Mouse (Mus musculus) kidney, adult 2 months (tissue): ENCODE measurements around the gene Tns4. TPM values are rescaled to one million over a fixed set of nuclear protein-coding genes. Genes with fewer than 3 reads are reported as not detected.

ENCODE experiments used
- DNase-seq: peaks from one replicate; pipeline ENCODE4 v3.0.0; 2021
- H3K27ac ChIP-seq: fragments of 200-500 bp; 2 replicates; pipeline ENCODE4 v1.5.1; 2012; ENCODE audit warnings: low read depth, low read length, control low read depth, inconsistent platforms; ENCODE audit not compliant: insufficient read depth
- H3K27me3 ChIP-seq: fragments of 200-500 bp; replicated peaks from 2 replicates; pipeline ENCODE4 v1.6.1; 2012; ENCODE audit warnings: mild to moderate bottlenecking, moderate library complexity, low read length, inconsistent platforms; ENCODE audit not compliant: control insufficient read depth, insufficient read depth
- H3K36me3 ChIP-seq: fragments of 200-500 bp; 2 replicates; pipeline ENCODE4 v1.6.1; 2012; ENCODE audit warnings: mild to moderate bottlenecking, moderate library complexity, low read length, inconsistent platforms; ENCODE audit not compliant: control insufficient read depth, insufficient read depth
- H3K4me1 ChIP-seq: fragments of 200-500 bp; 2 replicates; pipeline ENCODE4 v1.6.1; 2011; ENCODE audit warnings: low read length; ENCODE audit not compliant: control insufficient read depth, insufficient read depth
- H3K4me3 ChIP-seq: fragments of 200-500 bp; 2 replicates; pipeline ENCODE4 v1.5.1; 2011; ENCODE audit warnings: mild to moderate bottlenecking, low read depth, low read length, control low read depth; ENCODE audit not compliant: insufficient read depth
- CTCF ChIP-seq: fragments of 200-500 bp; conservative IDR thresholded peaks from 2 replicates; pipeline ENCODE4 v1.5.1; 2011; ENCODE audit warnings: low read depth, mild to moderate bottlenecking, control low read depth, low read length, moderate library complexity, mixed read lengths; ENCODE audit not compliant: insufficient read depth, insufficient read length
- POLR2A ChIP-seq: fragments of 200-500 bp; IDR thresholded peaks from one replicate; pipeline ENCODE4 v1.6.1; 2011; ENCODE audit warnings: low read depth, low read length, control low read depth
- WGBS: fragments of 180-500 bp; shearing (Covaris S2); methylation state at CpG from one replicate; pipeline ENCODE4 v1.1.7; 2018; 5-methylcytosine and 5-hydroxymethylcytosine counted together
- polyA plus RNA-seq: library from polyadenylated mRNA; depleted of rRNA; stranded (reverse); fragments of >200 nt; gene quantifications from 2 replicates; pipeline ENCODE4 v1.2.3, GENCODE M21; 2012

Tns4 gene
- polyA plus RNA-seq, 1 experiment, result 0.86 TPM

GRCm38 (mm10) chr11:99132091-99132730 lies 43.1 kb upstream of the Tns4 start:
- no peak for DNase-seq
- no peak overlapping the region for H3K27ac ChIP-seq
- no peak for TF ChIP-seq POLR2A
- TF ChIP-seq CTCF, result no peak
- no peaks in the 10 kb centered on the region for H3K4me1 ChIP-seq
- no peak overlapping the region for H3K4me3 ChIP-seq
- 18% methylated on average over 11 of the region's 11 CpGs for WGBS
- no peaks in the 10 kb centered on the region for H3K27me3 ChIP-seq
- H3K36me3 ChIP-seq, result no peaks in the 10 kb centered on the region

DNA sequence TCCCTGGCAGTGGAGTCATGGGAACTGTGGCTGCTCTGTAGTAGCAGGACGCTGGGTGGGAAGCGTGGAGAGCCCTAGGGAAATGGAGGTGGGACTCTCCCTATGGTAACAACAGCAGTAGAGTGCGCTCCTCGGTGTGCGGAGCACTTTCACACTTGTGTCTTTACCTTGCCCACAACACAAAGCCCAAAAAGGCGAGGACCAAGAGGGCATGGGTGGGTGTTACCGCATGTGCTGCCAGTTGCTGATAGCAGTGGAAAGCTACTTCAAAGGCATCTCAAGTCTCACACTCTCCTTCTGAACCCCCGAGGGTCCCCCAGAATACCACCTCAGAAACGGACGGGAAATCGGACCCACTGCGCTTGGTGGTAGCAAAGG lies 42.3 kb upstream of the Tns4 start:
- Histone ChIP-seq H3K4me3 (no peak overlapping the region), H3K4me1 (no peaks in the 10 kb centered on the region), H3K27me3 (no peaks in the 10 kb centered on the region), H3K27ac (no peak overlapping the region), H3K36me3 (no peaks in the 10 kb centered on the region)
- no peak for TF ChIP-seq CTCF
- TF ChIP-seq POLR2A, result no peak
- WGBS, result 61% methylated on average over 12 of the region's 12 CpGs
- DNase-seq, result no peak

- Histone ChIP-seq H3K27me3 (no peaks in the 10 kb centered on the region), H3K36me3 (no peaks in the 10 kb centered on the region), H3K27ac (no peak overlapping the region), H3K4me3 (no peak overlapping the region), H3K4me1 (no peaks in the 10 kb centered on the region)
- DNase-seq, result no peak
- WGBS, result 79% methylated on average over 5 of the region's 5 CpGs
- TF ChIP-seq CTCF (no peak), POLR2A (no peak)
Observed at GRCm38 (mm10) chr11:99130736-99131462, 41.8 kb upstream of the Tns4 start.

- TF ChIP-seq CTCF (no peak), POLR2A (no peak)
- Histone ChIP-seq H3K27me3 (no peaks in the 10 kb centered on the region), H3K4me3 (no peak overlapping the region), H3K36me3 (no peaks in the 10 kb centered on the region), H3K27ac (no peak overlapping the region), H3K4me1 (no peaks in the 10 kb centered on the region)
- 63% methylated on average over 2 of the region's 2 CpGs for WGBS
- DNase-seq, result no peak
Observed at GRCm38 (mm10) chr11:99129287-99129686, 40.2 kb upstream of the Tns4 start.

GRCm38 (mm10) chr11:99127785-99128682 lies 38.9 kb upstream of the Tns4 start:
- DNase-seq, result no peak
- no peaks in the 10 kb centered on the region for H3K36me3 ChIP-seq
- H3K4me1 ChIP-seq, result no peaks in the 10 kb centered on the region
- no peak for TF ChIP-seq POLR2A
- no peak for TF ChIP-seq CTCF
- no peak overlapping the region for H3K4me3 ChIP-seq
- 0 out of 2 replicates have a peak overlapping the region, but pooled peaks have one; percentile 16 for H3K27ac ChIP-seq
- no peaks in the 10 kb centered on the region for H3K27me3 ChIP-seq
- 78% methylated on average over 18 of the region's 18 CpGs for whole genome bisulfite sequencing

GRCm38 (mm10) chr11:99126482-99127253 lies 37.6 kb upstream of the Tns4 start:
- TF ChIP-seq POLR2A, result no peak
- TF ChIP-seq CTCF, result no peak
- no peaks in the 10 kb centered on the region for H3K27me3 ChIP-seq
- H3K27ac ChIP-seq, result peak overlapping the region; percentile 84
- H3K4me1 ChIP-seq, result no peaks in the 10 kb centered on the region
- no peak overlapping the region for H3K4me3 ChIP-seq
- peak; percentile 54 for DNase-seq
- H3K36me3 ChIP-seq, result no peaks in the 10 kb centered on the region
- WGBS, result 41% methylated on average over 5 of the region's 5 CpGs
